Mouse (Mus musculus) thymus, postnatal 14 days (tissue): ENCODE data around the gene Gm10959.

Source experiments
- DNase-seq: peaks from one replicate; pipeline ENCODE4 v3.0.0; 2021

Gene Gm10959

GRCm38 (mm10) chr3:122888371-122888819, 30.8 kb downstream of the Gm10959 start:
- no peak for DNase-seq

- no peak for DNase-seq
Observed at GRCm38 (mm10) chr3:122887505-122888301, 31.5 kb downstream of the Gm10959 start.

DNA sequence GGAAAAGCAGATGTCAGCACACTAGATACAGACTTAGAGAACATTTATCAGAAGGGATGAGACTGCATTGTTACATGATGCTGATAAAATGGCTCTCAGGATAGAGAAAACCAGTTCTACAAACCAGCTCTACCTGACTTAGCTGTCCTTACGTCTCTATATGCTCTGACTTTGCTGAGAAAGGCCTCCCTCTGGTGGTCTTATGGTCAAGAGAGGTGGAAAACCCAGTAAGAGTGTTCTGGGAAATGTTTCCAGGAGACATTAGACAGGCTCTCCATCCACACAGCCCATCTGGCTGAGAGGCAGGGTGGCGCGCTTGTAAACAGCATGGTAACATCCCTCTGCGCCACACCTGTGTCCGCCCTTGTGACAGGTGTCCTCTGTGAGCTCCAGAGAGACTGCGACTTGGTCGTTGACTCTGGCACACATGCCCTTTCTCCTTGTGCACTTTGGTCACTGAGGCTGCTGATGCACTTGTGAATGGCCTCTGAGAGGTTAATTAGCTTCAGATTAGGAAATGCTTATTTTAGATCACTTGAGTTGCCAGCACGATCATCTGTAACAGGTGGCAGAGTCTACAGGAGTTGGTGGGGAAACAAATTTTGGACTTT, 40.4 kb downstream of the Gm10959 start:
- no peak for DNase-seq

DNA sequence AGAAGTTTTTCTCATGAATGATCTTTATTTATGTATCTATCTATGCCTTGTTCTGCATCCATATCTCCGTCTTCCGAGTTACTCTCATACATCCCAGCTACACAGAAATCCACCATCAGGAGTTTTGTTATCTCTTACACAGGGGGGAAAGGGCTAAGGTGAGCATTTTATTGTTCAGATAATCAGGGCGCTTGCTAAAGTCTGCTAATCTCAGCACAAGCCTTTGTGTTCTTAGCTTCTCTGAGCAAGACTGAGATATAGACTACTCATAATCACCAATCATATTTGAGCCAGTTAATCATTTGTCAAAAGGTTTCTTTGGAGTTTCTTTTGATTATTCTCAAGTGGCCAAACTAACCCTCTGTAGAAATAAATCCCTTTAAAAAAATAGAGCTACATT, 41.6 kb downstream of the Gm10959 start:
- no peak for DNase-seq

- no peak for DNase-seq
Observed at GRCm38 (mm10) chr3:122876870-122877269, 42.3 kb downstream of the Gm10959 start.

DNA sequence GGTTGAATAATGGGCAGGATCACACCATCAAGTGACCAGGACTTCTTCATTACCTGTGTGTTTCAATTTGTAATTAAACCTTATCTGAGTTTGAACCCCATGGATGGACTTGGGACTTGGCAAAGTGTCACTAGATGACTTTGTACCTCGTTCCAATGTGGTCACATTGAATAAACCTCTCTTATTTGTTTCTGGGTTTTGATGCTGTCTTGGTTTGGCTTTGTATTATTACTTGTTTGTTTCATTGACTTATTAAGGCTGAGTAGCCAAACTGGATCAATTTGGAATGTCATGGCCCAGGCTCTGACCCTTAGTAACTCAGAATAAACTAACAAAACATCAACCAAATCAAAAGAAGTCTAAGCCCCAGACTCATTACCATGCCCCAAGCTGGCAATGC, 47.6 kb downstream of the Gm10959 start:
- DNase-seq = no peak

DNA sequence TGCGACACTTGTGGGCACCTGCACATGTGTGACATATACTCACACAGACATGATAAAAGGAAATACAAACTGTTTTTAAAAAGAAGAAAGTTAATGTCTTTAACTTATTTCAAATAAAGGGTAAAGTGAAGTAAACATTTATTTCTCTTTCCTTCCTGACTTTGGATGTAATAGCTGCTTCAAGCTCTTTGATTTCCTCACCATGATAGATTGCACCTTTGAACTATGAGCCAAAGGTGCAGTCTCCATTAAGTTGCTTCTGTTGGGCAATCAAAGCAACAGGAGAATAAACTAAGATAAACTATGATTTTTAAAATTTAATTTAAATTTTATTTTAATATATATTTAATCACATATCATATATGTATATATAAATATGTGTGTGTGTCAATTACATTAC, 50.9 kb downstream of the Gm10959 start:
- DNase-seq = no peak

DNA sequence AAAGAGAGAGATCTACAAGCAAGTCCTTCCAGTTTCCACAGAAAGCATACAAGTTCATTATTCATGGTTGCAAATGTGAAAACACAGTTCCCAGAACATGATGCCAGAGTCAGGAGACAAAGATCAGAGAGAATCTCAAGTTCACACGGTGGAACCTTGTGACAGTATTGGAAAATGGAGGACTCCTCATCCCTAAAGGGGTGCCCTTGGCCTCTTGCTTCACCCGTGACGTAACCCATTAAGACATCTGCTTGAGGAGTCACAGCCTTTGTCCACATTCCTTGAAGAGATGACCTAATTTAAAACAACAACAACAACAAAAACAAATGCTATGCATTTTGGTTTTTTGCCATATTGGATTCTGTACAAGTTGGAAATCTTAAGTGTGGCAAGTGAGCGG, 54.1 kb downstream of the Gm10959 start:
- DNase-seq = no peak
